Mouse (Mus musculus) kidney, postnatal 0 days (tissue): ENCODE measurements around the gene Rab26. TPM values are rescaled to one million over a fixed set of nuclear protein-coding genes. Genes with fewer than 3 reads are reported as not detected.

ENCODE experiments used
- ATAC-seq: fragments of 200-750 bp; cut with Nextera tagmentation; replicated peaks from 2 replicates; pipeline ENCODE4 v1.8.0; 2017; ENCODE audit warnings: low read depth, moderate number of reproducible peaks, moderate TSS enrichment, moderate library complexity; ENCODE audit not compliant: low FRiP score
- DNase-seq: peaks from one replicate; pipeline ENCODE4 v3.0.0-alpha.2; 2016; ENCODE audit warnings: low spot score
- H3K27ac ChIP-seq: fragments of 300-500 bp; sonication (generic); 2 replicates; pipeline ENCODE4 v1.5.1; 2014; ENCODE audit warnings: mild to moderate bottlenecking
- H3K27me3 ChIP-seq: fragments of 300-500 bp; sonication (generic); 2 replicates; pipeline ENCODE4 v1.6.1; 2014; ENCODE audit warnings: low read length, mixed read lengths; ENCODE audit not compliant: insufficient read depth
- H3K36me3 ChIP-seq: fragments of 300-500 bp; sonication (generic); 2 replicates; pipeline ENCODE4 v1.6.1; 2014; ENCODE audit warnings: low read length, mixed read lengths; ENCODE audit not compliant: insufficient read depth
- H3K4me1 ChIP-seq: fragments of 300-500 bp; sonication (generic); replicated peaks from 2 replicates; pipeline ENCODE4 v1.6.1; 2014; ENCODE audit warnings: antibody characterized with exemption, low read length, mixed read lengths; ENCODE audit not compliant: insufficient read depth
- H3K4me2 ChIP-seq: fragments of 300-500 bp; sonication (generic); 2 replicates; pipeline ENCODE4 v1.6.1; 2014; ENCODE audit warnings: mild to moderate bottlenecking, low read length, moderate library complexity, mixed read lengths
- H3K4me3 ChIP-seq: fragments of 300-500 bp; sonication (generic); replicated peaks from 2 replicates; pipeline ENCODE4 v1.5.1; 2014; ENCODE audit warnings: low read depth, low read length
- H3K9ac ChIP-seq: fragments of 300-500 bp; sonication (generic); 2 replicates; pipeline ENCODE4 v1.6.1; 2014; ENCODE audit warnings: low read depth, low read length
- H3K9me3 ChIP-seq: fragments of 300-500 bp; sonication (generic); replicated peaks from 2 replicates; pipeline ENCODE4 v1.6.1; 2016; ENCODE audit warnings: low read length, inconsistent platforms, mixed read lengths
- CTCF ChIP-seq: IDR thresholded peaks from 2 replicates; pipeline ENCODE4 v1.5.1; 2016; ENCODE audit warnings: antibody characterized with exemption, low read depth, mild to moderate bottlenecking, moderate library complexity
- WGBS: fragments of 180-500 bp; shearing (Covaris S2); extraction: QIAGEN DNeasy Blood & Tissue Kit; methylation state at CpG from one replicate; pipeline ENCODE4 v1.1.7; 2014; 5-methylcytosine and 5-hydroxymethylcytosine counted together
- polyA plus RNA-seq: library from polyadenylated mRNA; unstranded; fragments of >200 nt; fragmentation: Nextera tagmentation; extraction: Ambion mirVana; gene quantifications from 2 replicates; pipeline ENCODE4 v1.2.1, GENCODE M21; 2015

The Rab26 gene
- polyA plus RNA-seq, 1 experiment from 2014 or later, result 3.5 TPM

DNA sequence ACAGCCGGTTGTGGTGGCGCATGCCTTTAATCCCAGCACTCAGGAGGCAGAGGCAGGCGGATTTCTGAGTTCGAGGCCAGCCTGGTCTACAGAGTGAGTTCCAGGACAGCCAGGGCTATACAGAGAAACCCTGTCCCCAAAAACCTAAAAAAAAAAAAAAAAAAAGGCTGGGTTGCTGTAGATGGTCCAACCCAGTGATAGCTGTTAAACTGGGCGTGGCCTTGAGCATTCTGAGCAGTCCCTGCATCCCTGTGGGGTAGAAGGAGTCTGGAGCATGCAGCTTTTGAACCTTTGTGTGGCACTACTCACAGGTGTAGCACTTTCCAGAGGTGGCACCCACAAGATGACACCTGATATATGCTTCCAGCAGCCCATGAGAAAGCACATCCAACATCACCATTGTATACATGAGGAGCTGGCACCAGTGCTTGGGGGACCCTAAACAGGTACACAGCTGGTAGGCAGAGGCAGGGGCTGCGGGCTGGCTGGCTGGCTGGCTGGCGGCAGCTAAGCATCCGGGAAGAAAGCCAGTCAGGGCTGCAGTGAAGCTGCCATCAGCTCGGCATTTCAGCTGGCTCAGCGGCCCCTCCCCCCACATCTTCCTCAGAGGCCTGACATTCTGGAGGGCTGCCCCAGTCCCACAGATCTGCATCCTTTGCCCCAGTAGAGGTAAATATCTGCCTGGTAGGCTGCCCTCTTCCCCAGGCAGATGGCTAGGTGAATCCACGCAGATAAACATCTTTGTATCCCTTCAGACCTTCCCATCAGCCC lies 48.7 kb downstream of the Rab26 start:
- no peaks in the 10 kb centered on the region; the same call in 1 of the 2 replicates for H3K4me1 ChIP-seq
- DNase-seq, result no peak
- no peak for ATAC-seq
- no peak overlapping the region for H3K4me3 ChIP-seq
- H3K27me3 ChIP-seq, result no peaks in the 10 kb centered on the region
- no peak overlapping the region for H3K4me2 ChIP-seq
- H3K27ac ChIP-seq, result no peak overlapping the region
- no peaks in the 10 kb centered on the region for H3K9me3 ChIP-seq
- 46% methylated on average over 11 of the region's 11 CpGs for WGBS
- no peak for TF ChIP-seq CTCF
- H3K36me3 ChIP-seq, result no peaks in the 10 kb centered on the region
- no peak overlapping the region for H3K9ac ChIP-seq

DNA sequence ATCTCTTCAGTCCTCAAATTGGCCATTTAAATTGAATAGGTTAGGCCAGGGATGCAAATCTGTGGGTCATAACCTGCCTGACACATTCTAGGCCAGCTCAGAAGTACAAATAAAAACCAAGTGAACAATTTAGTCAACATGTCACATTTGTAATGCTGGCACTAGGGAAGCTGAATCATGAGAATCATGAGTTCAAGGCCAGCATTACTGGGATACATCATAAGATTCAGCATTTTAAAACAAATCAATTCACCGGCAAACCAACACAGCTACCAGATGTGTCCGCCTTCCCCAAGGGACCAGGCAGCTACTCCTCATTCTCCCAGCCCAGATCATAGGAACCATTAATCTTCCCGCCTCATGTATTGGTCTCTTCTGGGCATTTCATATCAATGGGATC lies 50.5 kb downstream of the Rab26 start:
- no peaks in the 10 kb centered on the region for H3K36me3 ChIP-seq
- no peaks in the 10 kb centered on the region for H3K27me3 ChIP-seq
- H3K9ac ChIP-seq, result no peak overlapping the region
- DNase-seq (no peak), ATAC-seq (no peak)
- H3K9me3 ChIP-seq, result no peaks in the 10 kb centered on the region
- WGBS, result 89% methylated on average over 3 of the region's 3 CpGs
- H3K4me1 ChIP-seq, result no peaks in the 10 kb centered on the region
- H3K27ac ChIP-seq, result no peak overlapping the region
- TF ChIP-seq CTCF, result no peak
- no peak overlapping the region for H3K4me2 ChIP-seq
- no peak overlapping the region for H3K4me3 ChIP-seq

DNA sequence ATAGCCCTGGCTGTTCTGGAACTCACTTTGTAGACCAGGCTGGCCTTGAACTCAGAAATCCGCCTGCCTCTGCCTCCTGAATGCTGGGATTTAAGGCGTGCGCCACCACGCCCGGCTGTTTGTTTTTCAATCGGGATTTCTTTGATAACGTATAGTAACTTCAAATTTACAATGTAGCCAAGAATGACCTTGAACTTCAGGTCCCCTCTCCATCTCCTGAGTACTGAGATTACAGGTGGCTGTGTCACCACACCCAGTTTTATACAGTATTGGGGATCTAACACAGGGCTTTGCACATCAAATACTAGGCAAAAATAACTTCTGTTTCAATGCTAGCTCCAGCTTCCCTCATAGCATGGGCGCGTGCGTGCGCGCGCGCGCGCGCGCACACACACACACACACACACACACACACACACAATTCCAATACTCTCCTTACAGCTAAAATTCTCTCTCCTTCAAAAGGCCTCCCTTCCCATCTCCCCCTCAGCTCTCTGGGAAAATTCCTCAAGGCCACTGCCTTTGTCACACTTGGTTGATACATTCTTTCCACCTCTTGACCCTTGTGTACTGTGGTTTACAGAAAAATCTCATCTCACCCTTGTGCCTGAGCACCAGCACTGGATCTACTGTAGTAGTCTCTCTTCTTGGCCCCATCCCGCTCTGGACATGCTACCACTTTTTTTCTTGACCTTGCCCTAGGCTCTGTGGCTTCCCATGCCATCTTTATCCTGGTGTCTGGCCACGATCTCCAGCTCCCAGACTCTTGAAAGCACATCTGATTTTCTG lies 52.8 kb downstream of the Rab26 start:
- ATAC-seq (no peak), DNase-seq (no peak)
- no peak for TF ChIP-seq CTCF
- H3K27me3 ChIP-seq, result no peaks in the 10 kb centered on the region
- no peak overlapping the region for H3K4me3 ChIP-seq
- WGBS, result 94% methylated on average over 20 of the region's 20 CpGs
- 0 out of 2 replicates have a peak, but pooled peaks cover 10% of the 10 kb centered on the region for H3K36me3 ChIP-seq
- H3K27ac ChIP-seq, result no peak overlapping the region
- no peak overlapping the region for H3K9ac ChIP-seq
- H3K4me2 ChIP-seq, result no peak overlapping the region
- peaks cover 7% of the 10 kb centered on the region for H3K4me1 ChIP-seq
- H3K9me3 ChIP-seq, result no peaks in the 10 kb centered on the region

DNA sequence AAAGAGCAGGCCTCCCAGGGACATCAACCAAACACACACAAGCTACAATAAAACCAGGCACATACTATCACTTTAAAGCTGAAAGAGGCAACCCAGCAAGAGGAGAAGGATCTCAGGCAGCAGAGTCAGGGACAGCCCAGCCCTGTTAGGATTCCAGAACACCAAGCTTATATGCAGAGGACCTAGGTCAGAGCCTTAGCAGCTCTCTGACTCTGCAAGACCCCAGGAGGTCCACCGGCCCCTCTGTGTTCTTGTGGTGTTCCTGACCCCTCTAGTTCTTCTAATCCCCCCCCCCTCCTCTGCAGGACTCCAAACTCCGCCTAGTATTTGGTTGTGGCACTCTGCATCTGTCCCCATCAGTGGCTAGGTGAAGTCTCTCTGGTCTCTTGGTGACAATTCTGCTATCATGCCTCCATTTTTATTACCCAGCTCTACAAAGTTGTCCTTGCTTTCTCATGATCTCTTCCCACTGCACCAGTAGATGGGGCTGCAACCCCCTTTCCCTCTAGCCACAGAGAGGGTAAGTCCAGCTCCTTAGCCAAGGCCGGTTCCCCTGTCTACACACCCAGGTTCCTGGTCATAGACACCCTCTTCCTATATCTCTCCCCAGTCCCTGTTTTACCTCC lies 53.7 kb downstream of the Rab26 start:
- no peak overlapping the region for H3K9ac ChIP-seq
- H3K4me3 ChIP-seq, result no peak overlapping the region
- H3K9me3 ChIP-seq, result no peaks in the 10 kb centered on the region
- H3K4me1 ChIP-seq, result peaks cover 7% of the 10 kb centered on the region
- TF ChIP-seq CTCF, result peak; percentile 59
- H3K27me3 ChIP-seq, result no peaks in the 10 kb centered on the region
- no peak overlapping the region for H3K27ac ChIP-seq
- DNase-seq (peak; percentile 48), ATAC-seq (no peak)
- H3K4me2 ChIP-seq, result no peak overlapping the region
- WGBS, result 44% methylated on average over 3 of the region's 3 CpGs
- H3K36me3 ChIP-seq, result peaks cover 19% of the 10 kb centered on the region

DNA sequence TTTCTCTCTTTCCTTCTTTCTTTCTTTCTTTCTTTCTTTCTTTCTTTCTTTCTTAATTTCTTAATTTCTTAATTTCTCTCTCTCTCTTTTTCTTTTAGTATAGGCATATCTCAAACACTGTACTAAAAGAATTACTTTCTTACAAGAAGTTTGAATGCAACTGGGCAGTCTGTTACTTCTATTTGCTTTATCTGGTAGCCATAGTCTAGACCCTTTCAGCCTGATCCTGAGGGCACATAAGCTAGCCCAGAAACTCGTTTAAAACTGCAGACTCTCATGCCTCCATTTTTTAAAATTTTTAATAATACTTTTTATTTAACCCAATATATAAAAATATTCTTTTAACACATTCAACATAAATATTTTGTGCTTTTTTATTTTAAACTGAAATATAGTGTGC lies 54.6 kb downstream of the Rab26 start:
- Histone ChIP-seq H3K27me3 (no peaks in the 10 kb centered on the region), H3K4me3 (peak overlapping the region; percentile 63; the same call in 1 of the 2 replicates), H3K9ac (no peak overlapping the region), H3K4me2 (peak overlapping the region; percentile 53; the same call in 1 of the 2 replicates), H3K4me1 (peaks cover 7% of the 10 kb centered on the region), H3K9me3 (no peaks in the 10 kb centered on the region), H3K36me3 (peaks cover 26% of the 10 kb centered on the region), H3K27ac (no peak overlapping the region)
- no peak for DNase-seq
- no peak for ATAC-seq
- no peak for TF ChIP-seq CTCF
- WGBS, result 15% methylated on average over 1 of the region's 1 CpGs
